In genomic region chr6:125471326-125471725, GRCm38 (mm10) we compare ENCODE assay signal across 16 mouse cellular contexts. TPM values are rescaled to one million over a fixed set of nuclear protein-coding genes. Genes with fewer than 3 reads are reported as not detected.
DNase-seq lines count a peak whose midpoint lies in the region; ATAC-seq and TF ChIP-seq lines count a peak whose summit lies in the region.
"Had no signal": no experiment of that assay in that cellular context is flagged by ENCODE, and none has a peak within 500 bp of the region (broad histone marks: within the 10 kb centered on the region; RNA-seq: fewer than 3 reads in every experiment).

No protein-coding gene starts in this region.

- H3K9me3 ChIP-seq in heart, embryonic 14.5 days (ENCODE audit: control insufficient read depth, low read length): no peaks in the 10 kb centered on the region
- H3K9me3 ChIP-seq in midbrain, embryonic 13.5 days: no peaks in the 10 kb centered on the region

- WGBS in heart, embryonic 14.5 days: 28% methylated on average over 7 of the region's 7 CpGs
- WGBS in midbrain, embryonic 13.5 days: 89% methylated on average over 7 of the region's 7 CpGs

- intact Hi-C loops in heart, postnatal 25 days (cut with DNase I): loop anchor here (2.0 kb wide), 1 partner anchor 19 kb away; no protein-coding TSS in a partner anchor

- H3K27ac ChIP-seq in heart, embryonic 14.5 days (replicated peaks in 1 of 2; ENCODE audit: control insufficient read depth in 1 of 2, insufficient read depth in 1 of 2, low read depth in 2 of 2, low read length in 2 of 2): peak overlapping the region; percentile 46 to 59
- H3K27ac ChIP-seq in layer of hippocampus, adult 2 months: peak overlapping the region; percentile 74
- peak overlapping the region; percentile 95 for H3K27ac ChIP-seq in bone marrow macrophage, adult 2 months (ENCODE audit: insufficient read depth, low read depth, low read length)
- H3K27ac ChIP-seq in midbrain, embryonic 13.5 days: no peak overlapping the region
- H3K27ac ChIP-seq: hindbrain, embryonic 14.5 days had no signal

- H3K9ac ChIP-seq in heart, embryonic 14.5 days (ENCODE audit: low read length): no peak overlapping the region
- no peak overlapping the region for H3K9ac ChIP-seq in midbrain, embryonic 13.5 days (replicated peaks)
- H3K9ac ChIP-seq: hindbrain, embryonic 14.5 days had no signal

- 0 out of 2 replicates have a peak overlapping the region, but pooled peaks have one; percentile 4 for H3K4me2 ChIP-seq in heart, embryonic 14.5 days (ENCODE audit: low read length)
- H3K4me2 ChIP-seq in midbrain, embryonic 13.5 days (replicated peaks): no peak overlapping the region
- H3K4me2 ChIP-seq: hindbrain, embryonic 14.5 days had no signal

- TF ChIP-seq CTCF in layer of hippocampus, adult 2 months (conservative IDR thresholded peaks at IDR 0.05): no peak
- TF ChIP-seq CTCF in bone marrow macrophage, adult 2 months (IDR thresholded peaks at IDR 0.05; ENCODE audit: low read depth, low read length): no peak

- no peaks in the 10 kb centered on the region for H3K36me3 ChIP-seq in heart, embryonic 14.5 days (ENCODE audit: control insufficient read depth, insufficient read depth, low read length)
- no peaks in the 10 kb centered on the region for H3K36me3 ChIP-seq in midbrain, embryonic 13.5 days

- no peak for ATAC-seq in heart, embryonic 14.5 days (ENCODE audit: insufficient number of reproducible peaks, insufficient read depth, low FRiP score, low read depth)
- peak; percentile 27; the same call in 1 of the 2 replicates for ATAC-seq in common myeloid progenitor, adult 5-6 weeks (replicated peaks; ENCODE audit: low read depth, poor library complexity, severe bottlenecking)
- ATAC-seq in midbrain, embryonic 13.5 days: no peak
- ATAC-seq: forebrain, embryonic 16.5 days had no signal

- no peak overlapping the region for H3K4me3 ChIP-seq in heart, embryonic 14.5 days (ENCODE audit: control insufficient read depth in 1 of 2, insufficient read depth in 1 of 2, low read depth in 1 of 2, low read length in 2 of 2)
- H3K4me3 ChIP-seq in layer of hippocampus, adult 2 months: no peak overlapping the region
- H3K4me3 ChIP-seq in bone marrow macrophage, adult 2 months (ENCODE audit: insufficient read depth, low read length): peak overlapping the region; percentile 2; the same call in 1 of the 2 replicates
- no peak overlapping the region for H3K4me3 ChIP-seq in midbrain, embryonic 13.5 days (replicated peaks)
- H3K4me3 ChIP-seq: erythroblast, embryonic 14.5 days had no signal

- H3K4me1 ChIP-seq in heart, embryonic 14.5 days (ENCODE audit: control insufficient read depth in 2 of 2, insufficient read depth in 2 of 2, low read length in 2 of 2): peaks cover 43 to 49% of the 10 kb centered on the region in 2 experiments
- H3K4me1 ChIP-seq in bone marrow macrophage, adult 2 months (ENCODE audit: control insufficient read depth, insufficient read depth, low read length): peaks cover 63% of the 10 kb centered on the region
- peaks cover 20% of the 10 kb centered on the region for H3K4me1 ChIP-seq in midbrain, embryonic 13.5 days (replicated peaks)

- DNase-seq in heart, postnatal 25 days (ENCODE audit: low spot score): no peak
- DNase-seq in layer of hippocampus, adult 2 months (ENCODE audit: low spot score in 2 of 2): no peak
- no peak for DNase-seq in layer of hippocampus, adult 18-20 months (ENCODE audit: low spot score in 2 of 2)
- DNase-seq in natural killer cell, adult 2 months (ENCODE audit: low spot score in 2 of 2): no peak
- DNase-seq: adrenal gland, postnatal 10 days; cerebellum, adult 9-10 months; embryo, embryonic 11 days; midbrain, embryonic 14.5 days; right cerebral cortex, adult 18-20 months had no signal

- TF ChIP-seq POLR2A in bone marrow macrophage, adult 2 months (IDR thresholded peaks at IDR 0.05; ENCODE audit: borderline replicate concordance, low read depth, low read length): no peak

- H3K27me3 ChIP-seq in heart, embryonic 14.5 days (ENCODE audit: control insufficient read depth, insufficient read depth, low read length): no peaks in the 10 kb centered on the region
- no peaks in the 10 kb centered on the region for H3K27me3 ChIP-seq in midbrain, embryonic 13.5 days

RNA-seq across cellular contexts. Expression of gene Cd9, which starts 23.3 kb away (rescaled TPM):
- polyA plus RNA-seq in heart, embryonic 14.5 days (2014; fragmentation: Nextera tagmentation; extraction: Ambion mirVana): 88.8 and 91.8 TPM in 2 replicates
- total RNA-seq in heart, postnatal 25 days (2021): 10 to 100 TPM; 57.5 to 63.4 TPM
- total RNA-seq in layer of hippocampus, adult 2 months (2021): 10 to 100 TPM; 57.1 to 60.0 TPM
- total RNA-seq in layer of hippocampus, adult 18-20 months (2021): 10 to 100 TPM; 52.0 to 55.1 TPM
- 321 and 343 TPM in 2 replicates for polyA plus RNA-seq in bone marrow macrophage, adult 2 months (2012; ENCODE audit: insufficient read depth, insufficient read length, missing spikeins)
- total RNA-seq in common myeloid progenitor, adult 5-6 weeks (2017): 54.4 and 64.8 TPM in 2 replicates
- 33.0 and 36.0 TPM in 2 replicates for polyA plus RNA-seq in midbrain, embryonic 13.5 days (2015; fragmentation: Nextera tagmentation; extraction: Ambion mirVana)
- polyA plus RNA-seq: erythroblast, embryonic 14.5 days had no signal
